ENCODE assay signal across 10 mouse cellular contexts in the genomic region with DNA sequence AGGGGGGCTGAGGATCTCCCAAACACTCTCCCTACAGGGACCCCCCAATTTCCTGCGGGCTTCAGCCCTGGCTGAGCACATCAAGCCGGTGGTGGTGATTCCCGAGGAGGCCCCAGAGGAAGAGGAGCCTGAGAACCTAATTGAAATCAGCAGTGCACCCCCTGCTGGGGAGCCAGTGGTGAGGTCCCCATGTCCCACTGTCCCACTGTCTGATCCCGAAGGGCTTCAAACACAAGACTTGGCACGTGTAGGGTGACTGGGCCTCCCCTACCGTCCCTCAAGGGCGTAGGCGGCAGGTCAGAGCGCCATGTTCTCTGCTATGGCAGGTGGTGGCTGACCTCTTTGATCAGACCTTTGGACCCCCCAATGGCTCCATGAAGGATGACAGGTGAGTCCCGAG. TPM values are rescaled to one million over a fixed set of nuclear protein-coding genes. Genes with fewer than 3 reads are reported as not detected.
DNase-seq lines count a peak whose midpoint lies in the region; TF ChIP-seq lines count a peak whose summit lies in the region.
"Had no signal": no experiment of that assay in that cellular context is flagged by ENCODE, and none has a peak within 500 bp of the region (broad histone marks: within the 10 kb centered on the region; RNA-seq: fewer than 3 reads in every experiment).

No protein-coding gene starts in this region.

- no peak overlapping the region for H3K9ac ChIP-seq in ES-E14 (ENCODE audit: insufficient read depth, low read depth, low read length, poor library complexity, severe bottlenecking)
- H3K9ac ChIP-seq: embryonic facial prominence, embryonic 12.5 days; midbrain, embryonic 12.5 days had no signal

- H3K4me1 ChIP-seq in ES-E14 (ENCODE audit: control insufficient read depth in 2 of 2, insufficient read depth in 2 of 2, low read length in 2 of 2, poor library complexity in 1 of 2), result peaks cover 0 to 23% of the 10 kb centered on the region in 2 experiments; a peak in 2 of 4 replicates

- no peaks in the 10 kb centered on the region for H3K9me3 ChIP-seq in ES-E14 (ENCODE audit: control insufficient read depth, insufficient read depth, low read depth, low read length)
- H3K9me3 ChIP-seq: embryonic facial prominence, embryonic 12.5 days; midbrain, embryonic 12.5 days had no signal

- peak; percentile 64 for TF ChIP-seq CTCF in left cerebral cortex, adult 2 months (IDR thresholded peaks at IDR 0.05)

- H3K36me3 ChIP-seq in ES-E14 (ENCODE audit: control insufficient read depth, insufficient read depth, low read length, poor library complexity, severe bottlenecking), result peaks cover 12% of the 10 kb centered on the region; the same call in 1 of the 2 replicates
- H3K36me3 ChIP-seq: embryonic facial prominence, embryonic 12.5 days had no signal

- intact Hi-C loops in heart, postnatal 10 days (cut with DNase I), result no loop called here
- intact Hi-C loops in left cerebral cortex, adult 2 months (cut with DNase I), result loop anchor here (5.0 kb wide), 1 partner anchor 169 kb away; no protein-coding TSS in a partner anchor
- intact Hi-C loops in left cerebral cortex, postnatal 36 days (cut with DNase I), result loop anchor here (5.0 kb wide), 1 partner anchor 169 kb away; no protein-coding TSS in a partner anchor

- H3K4me3 ChIP-seq in left cerebral cortex, adult 2 months, result no peak overlapping the region
- H3K4me3 ChIP-seq in ES-E14 (ENCODE audit: insufficient read depth in 1 of 2, low read depth in 1 of 2, low read length in 2 of 2, poor library complexity in 1 of 2, severe bottlenecking in 1 of 2), result peak overlapping the region in 1 of 2 experiments; percentile 16; a peak in 1 of 4 replicates
- H3K4me3 ChIP-seq: embryonic facial prominence, embryonic 12.5 days; midbrain, embryonic 12.5 days had no signal

- in situ Hi-C loops in ES-E14 (cut with MboI; ENCODE audit: low sequenced_read_pairs in 2 of 2, unreplicated experiment in 2 of 2), result no loop called here

- peak; percentile 89 for DNase-seq in heart, adult 11 months
- no peak for DNase-seq in heart, postnatal 10 days
- DNase-seq in left cerebral cortex, adult 2 months (ENCODE audit: extremely low spot score in 1 of 2, low spot score in 2 of 2), result peak in 1 of 2 experiments; percentile 54
- no peak for DNase-seq in left cerebral cortex, adult 11 months (ENCODE audit: low spot score)
- DNase-seq in 3T3-L1 (ENCODE audit: low read depth, low spot score), result peak; percentile 42
- DNase-seq in ES-E14 (ENCODE audit: low read depth, low spot score), result peak; percentile 70
- DNase-seq in urinary bladder, postnatal 4 days (ENCODE audit: low spot score in 2 of 2), result no peak
- DNase-seq in left cerebral cortex, postnatal 36 days (ENCODE audit: low spot score in 2 of 2), result no peak

- H3K27ac ChIP-seq in left cerebral cortex, adult 2 months, result no peak overlapping the region
- H3K27ac ChIP-seq in ES-E14 (ENCODE audit: insufficient read depth, low read depth, low read length, poor library complexity, severe bottlenecking), result no peak overlapping the region
- H3K27ac ChIP-seq: embryonic facial prominence, embryonic 12.5 days; midbrain, embryonic 12.5 days had no signal

TF ChIP-seq in ES-E14, 5 proteins besides CTCF, POLR2A, EP300 and RAD21:
- TF ChIP-seq ZNF384 (IDR thresholded peaks at IDR 0.05; ENCODE audit: low read depth, low read length) (no peak), ZC3H11A (IDR thresholded peaks at IDR 0.05; ENCODE audit: borderline replicate concordance, low read depth, low read length) (no peak), MAFK (IDR thresholded peaks at IDR 0.05; ENCODE audit: insufficient read depth, low read depth, low read length) (no peak), HCFC1 (IDR thresholded peaks at IDR 0.05; ENCODE audit: borderline replicate concordance, insufficient read depth, low read length) (no peak), CHD2 (IDR thresholded peaks at IDR 0.05; ENCODE audit: low read depth, low read length) (no peak)

RNA-seq across cellular contexts. Expression of gene Hip1r, which starts 22.8 kb away (rescaled TPM):
- total RNA-seq in heart, postnatal 10 days (2021), result 10 to 100 TPM; 26.1 to 41.6 TPM
- total RNA-seq in left cerebral cortex, adult 2 months (2021), result 10 to 100 TPM; 68.3 to 74.2 TPM
- total RNA-seq in ES-E14 (2012; rRNA removed), result 9.7 and 20.8 TPM in 2 replicates
- total RNA-seq in left cerebral cortex, postnatal 36 days (2021), result 10 to 100 TPM; 70.3 to 77.3 TPM

RNA-seq across cellular contexts. Expression of gene Vps37b, which starts 35.9 kb away (rescaled TPM):
- 10 to 100 TPM; 38.0 to 46.7 TPM for total RNA-seq in heart, postnatal 10 days (2021)
- total RNA-seq in left cerebral cortex, adult 2 months (2021), result 10 to 100 TPM; 46.1 to 47.3 TPM
- total RNA-seq in ES-E14 (2012; rRNA removed), result 6.5 and 7.7 TPM in 2 replicates
- total RNA-seq in left cerebral cortex, postnatal 36 days (2021), result 10 to 100 TPM; 45.8 to 51.0 TPM

Comparison
In these comparisons a context has a peak if more than half of its experiments do, and no peak if none do; other contexts are left out.
1. DNase-seq: peak in heart, adult 11 months (single experiment), 3T3-L1 (single experiment) and ES-E14 (single experiment); none in heart, postnatal 10 days (0 of 2), left cerebral cortex, adult 11 months (single experiment), urinary bladder, postnatal 4 days (0 of 2) and left cerebral cortex, postnatal 36 days (0 of 2).